Mouse (Mus musculus) hindbrain, embryonic 16.5 days (tissue): ENCODE results near the gene Mettl21a. TPM values are rescaled to one million over a fixed set of nuclear protein-coding genes. Genes with fewer than 3 reads are reported as not detected.
"Not testable (repeated sequence)": the region's sequence is repeated elsewhere in the genome, so short reads cannot be mapped to it uniquely, and the experiment has no call there.

Source experiments
- ATAC-seq: fragments of 200-750 bp; cut with Nextera tagmentation; 2 replicates; pipeline ENCODE4 v1.8.0; 2017; ENCODE audit warnings: moderate TSS enrichment, moderate library complexity
- H3K27ac ChIP-seq: fragments of 300-500 bp; sonication (generic); 2 replicates; pipeline ENCODE4 v1.5.1; 2014; ENCODE audit warnings: low read depth, mild to moderate bottlenecking, control low read depth, low read length, moderate library complexity
- H3K27me3 ChIP-seq: fragments of 300-500 bp; sonication (generic); replicated peaks from 2 replicates; pipeline ENCODE4 v1.6.1; 2014; ENCODE audit warnings: low read length; ENCODE audit not compliant: control insufficient read depth, insufficient read depth
- H3K36me3 ChIP-seq: fragments of 300-500 bp; sonication (generic); 2 replicates; pipeline ENCODE4 v1.6.1; 2014; ENCODE audit warnings: mild to moderate bottlenecking, low read length, moderate library complexity, mixed read lengths; ENCODE audit not compliant: control insufficient read depth, insufficient read depth
- H3K4me1 ChIP-seq: fragments of 300-500 bp; sonication (generic); 2 replicates; pipeline ENCODE4 v1.6.1; 2014; ENCODE audit warnings: low read depth, low read length; ENCODE audit not compliant: control insufficient read depth, insufficient read depth
- H3K4me2 ChIP-seq: fragments of 300-500 bp; sonication (generic); 2 replicates; pipeline ENCODE4 v1.6.1; 2014; ENCODE audit warnings: mild to moderate bottlenecking, low read length, control low read depth, moderate library complexity
- H3K4me3 ChIP-seq: fragments of 300-500 bp; sonication (generic); 2 replicates; pipeline ENCODE4 v1.5.1; 2014; ENCODE audit warnings: mild to moderate bottlenecking, low read length, control low read depth, moderate library complexity
- H3K9ac ChIP-seq: fragments of 300-500 bp; sonication (generic); 2 replicates; pipeline ENCODE4 v1.6.1; 2014; ENCODE audit warnings: low read depth, mild to moderate bottlenecking, control low read depth, low read length, moderate library complexity
- H3K9me3 ChIP-seq: fragments of 300-500 bp; sonication (generic); 2 replicates; pipeline ENCODE4 v1.6.1; 2014; ENCODE audit warnings: mild to moderate bottlenecking, low read length, moderate library complexity; ENCODE audit not compliant: control insufficient read depth
- WGBS: fragments of 180-500 bp; shearing (Covaris S2); extraction: QIAGEN DNeasy Blood & Tissue Kit; methylation state at CpG from one replicate; pipeline ENCODE4 v1.1.7; 2014; 5-methylcytosine and 5-hydroxymethylcytosine counted together
- polyA plus RNA-seq: library from polyadenylated mRNA; unstranded; fragments of >200 nt; fragmentation: Nextera tagmentation; extraction: Ambion mirVana; gene quantifications from 2 replicates; pipeline ENCODE4 v1.2.1, GENCODE M21; 2015

Mettl21a gene
- polyA plus RNA-seq = 17.9 TPM in 2 replicates

DNA sequence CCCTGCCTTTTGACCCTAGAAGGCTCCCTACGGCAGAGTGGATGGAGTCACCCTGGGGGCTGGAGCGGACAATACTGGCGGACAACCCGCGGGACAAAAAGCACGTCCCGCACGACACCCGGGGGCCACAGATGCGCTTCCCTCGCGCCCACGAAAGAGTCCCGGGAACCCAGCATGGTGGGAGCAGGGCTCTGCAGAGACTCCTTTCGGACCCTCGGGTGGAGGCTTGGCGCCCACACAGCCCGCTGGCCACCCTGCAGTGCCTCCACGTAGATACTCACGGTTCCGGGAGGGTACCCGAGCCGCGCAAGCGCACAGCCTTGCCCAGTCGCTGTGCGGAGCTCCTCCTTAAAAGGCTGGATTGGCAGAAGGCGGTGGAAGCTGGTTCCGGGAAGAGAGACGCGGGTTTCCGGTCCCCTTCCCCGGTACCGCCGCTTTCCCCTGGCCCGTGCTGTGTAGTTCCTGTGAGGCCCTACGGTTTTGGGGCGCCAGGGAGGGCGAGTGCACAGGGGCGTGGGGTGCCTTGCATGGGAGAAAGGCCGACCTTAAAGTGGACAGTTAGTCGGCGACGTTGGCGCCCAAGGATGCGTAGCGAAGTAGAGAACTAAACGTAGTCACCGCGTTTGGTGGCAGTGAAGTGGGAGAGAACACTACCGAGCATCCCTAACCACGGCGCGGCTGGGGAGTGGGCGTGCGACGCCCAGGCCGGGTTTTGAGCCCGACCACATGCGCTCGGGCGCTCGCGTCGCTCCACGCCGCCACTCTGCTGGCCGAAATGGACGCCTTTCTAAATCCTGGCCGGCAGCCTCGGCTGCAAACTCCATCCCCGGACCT is at the start of gene Mettl21a:
Mettl21a (minus strand) TSS at position 362 of the 834 bp plus-strand sequence.
- Histone ChIP-seq H3K36me3 (no peaks in the 10 kb centered on the region), H3K4me3 (peak within 1 kb of the TSS; percentile 80), H3K4me1 (peaks cover 14% of the 10 kb centered on the region), H3K9me3 (no peaks in the 10 kb centered on the region), H3K4me2 (peak within 1 kb of the TSS; percentile 73), H3K27me3 (no peaks in the 10 kb centered on the region), H3K27ac (peak within 1 kb of the TSS; percentile 96), H3K9ac (peak within 1 kb of the TSS; percentile 94)
- peak; percentile 98 for ATAC-seq
- under 1% methylated on average over 72 of the region's 72 CpGs for WGBS

- no peaks in the 10 kb centered on the region for H3K9me3 ChIP-seq
- H3K4me2 ChIP-seq = no peak overlapping the region
- WGBS = 74% methylated on average over 7 of the region's 7 CpGs
- no peaks in the 10 kb centered on the region for H3K27me3 ChIP-seq
- no peak for ATAC-seq
- H3K4me1 ChIP-seq = no peaks in the 10 kb centered on the region
- H3K36me3 ChIP-seq = no peaks in the 10 kb centered on the region
- H3K9ac ChIP-seq = no peak overlapping the region
- H3K4me3 ChIP-seq = no peak overlapping the region
- H3K27ac ChIP-seq = no peak overlapping the region
These were observed 41.8 kb upstream of the Mettl21a start for GRCm38 (mm10) chr1:64658876-64659275.

DNA sequence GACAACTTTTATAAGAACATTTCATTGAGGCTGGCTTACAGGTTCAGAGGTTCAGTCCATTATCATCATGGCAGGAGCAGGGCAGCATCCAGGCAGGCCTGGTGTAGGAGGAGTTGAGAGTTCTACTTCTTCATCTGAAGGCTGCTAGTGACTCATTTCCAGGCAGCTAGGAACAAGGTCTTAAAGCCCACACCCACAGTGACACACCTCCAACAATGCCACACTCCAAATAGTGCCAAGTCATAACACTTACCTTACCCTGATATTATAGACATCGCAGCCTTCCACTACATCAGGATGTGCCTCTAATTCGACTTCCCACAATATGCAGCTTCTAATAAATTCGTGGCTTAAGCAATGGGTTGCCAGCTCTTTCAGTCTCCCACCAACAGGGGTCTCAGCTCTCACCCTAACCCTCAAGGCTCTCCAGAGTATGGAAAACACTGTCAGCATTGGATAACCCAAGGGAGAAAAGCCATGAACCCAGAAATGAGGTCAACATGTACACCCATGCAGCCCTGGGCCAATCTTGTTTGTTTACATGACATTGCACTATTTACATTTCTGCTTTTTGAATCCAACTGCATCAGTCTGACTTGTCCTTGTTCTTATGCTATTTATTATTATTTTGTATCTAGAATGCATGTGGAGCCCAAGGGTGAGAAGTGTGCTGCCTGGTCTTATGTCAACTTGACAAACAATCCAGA is 39.5 kb upstream of the Mettl21a start:
- WGBS = 88% methylated on average over 3 of the region's 3 CpGs
- Histone ChIP-seq H3K27me3 (no peaks in the 10 kb centered on the region), H3K4me2 (no peak overlapping the region), H3K4me1 (no peaks in the 10 kb centered on the region), H3K36me3 (no peaks in the 10 kb centered on the region), H3K9me3 (no peaks in the 10 kb centered on the region), H3K27ac (no peak overlapping the region), H3K4me3 (no peak overlapping the region), H3K9ac (no peak overlapping the region)
- ATAC-seq = no peak

DNA sequence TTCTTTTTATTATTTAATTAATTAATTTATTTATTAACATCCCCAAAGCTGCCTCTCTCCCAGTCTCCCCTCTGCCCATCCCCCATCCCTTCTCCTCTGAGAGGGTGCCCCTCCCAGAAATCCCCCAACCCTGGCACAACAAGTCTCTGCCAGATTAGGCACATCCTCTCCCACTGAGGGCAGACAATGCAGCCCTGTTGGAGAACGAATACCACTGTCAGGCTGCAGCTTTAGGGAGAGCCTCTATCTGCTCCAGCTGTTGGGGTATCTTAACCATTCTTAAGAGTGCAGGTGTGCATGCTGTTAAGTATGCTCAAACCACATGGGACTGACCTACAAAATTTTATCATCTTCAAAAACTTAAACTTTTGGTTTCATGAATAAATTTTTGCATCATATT is 38.4 kb upstream of the Mettl21a start:
- no peaks in the 10 kb centered on the region for H3K9me3 ChIP-seq
- ATAC-seq = no peak
- H3K9ac ChIP-seq = no peak overlapping the region
- no peaks in the 10 kb centered on the region for H3K27me3 ChIP-seq
- no peak overlapping the region for H3K27ac ChIP-seq
- H3K4me2 ChIP-seq = no peak overlapping the region
- H3K36me3 ChIP-seq = no peaks in the 10 kb centered on the region
- H3K4me1 ChIP-seq = no peaks in the 10 kb centered on the region
- WGBS = 3% methylated on average over 1 of the region's 1 CpGs
- no peak overlapping the region for H3K4me3 ChIP-seq

DNA sequence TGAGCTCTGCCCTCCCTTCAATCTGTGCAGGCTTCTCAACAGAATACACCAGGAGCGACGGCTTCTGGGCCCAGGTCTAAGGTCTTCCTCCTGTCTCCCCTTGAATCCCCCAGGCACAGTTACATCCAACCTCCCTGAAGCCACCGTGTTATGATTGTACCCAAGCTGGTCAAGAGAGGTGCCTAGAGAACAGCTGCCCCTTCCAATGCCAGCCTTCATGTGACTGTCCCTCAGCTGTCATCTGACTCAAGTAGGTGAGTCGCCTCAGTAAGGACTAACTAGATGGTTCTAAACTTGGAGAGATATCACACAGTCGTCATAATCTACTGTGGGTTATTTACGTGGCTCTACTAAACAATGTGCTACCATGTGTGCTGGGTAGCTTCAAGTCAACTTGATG is 36.7 kb upstream of the Mettl21a start:
- no peak overlapping the region for H3K27ac ChIP-seq
- H3K9ac ChIP-seq = no peak overlapping the region
- H3K9me3 ChIP-seq = no peaks in the 10 kb centered on the region
- no peaks in the 10 kb centered on the region for H3K36me3 ChIP-seq
- H3K4me2 ChIP-seq = no peak overlapping the region
- H3K4me1 ChIP-seq = no peaks in the 10 kb centered on the region
- no peak overlapping the region for H3K4me3 ChIP-seq
- no peaks in the 10 kb centered on the region for H3K27me3 ChIP-seq
- 97% methylated on average over 6 of the region's 6 CpGs for WGBS
- no peak for ATAC-seq

GRCm38 (mm10) chr1:64649362-64650124 is 32.5 kb upstream of the Mettl21a start:
- no peak overlapping the region for H3K9ac ChIP-seq
- H3K9me3 ChIP-seq = no peaks in the 10 kb centered on the region
- 79% methylated on average over 11 of the region's 11 CpGs for WGBS
- no peaks in the 10 kb centered on the region for H3K36me3 ChIP-seq
- H3K4me3 ChIP-seq = no peak overlapping the region
- H3K27me3 ChIP-seq = no peaks in the 10 kb centered on the region
- no peaks in the 10 kb centered on the region for H3K4me1 ChIP-seq
- no peak overlapping the region for H3K4me2 ChIP-seq
- no peak for ATAC-seq
- no peak overlapping the region for H3K27ac ChIP-seq

DNA sequence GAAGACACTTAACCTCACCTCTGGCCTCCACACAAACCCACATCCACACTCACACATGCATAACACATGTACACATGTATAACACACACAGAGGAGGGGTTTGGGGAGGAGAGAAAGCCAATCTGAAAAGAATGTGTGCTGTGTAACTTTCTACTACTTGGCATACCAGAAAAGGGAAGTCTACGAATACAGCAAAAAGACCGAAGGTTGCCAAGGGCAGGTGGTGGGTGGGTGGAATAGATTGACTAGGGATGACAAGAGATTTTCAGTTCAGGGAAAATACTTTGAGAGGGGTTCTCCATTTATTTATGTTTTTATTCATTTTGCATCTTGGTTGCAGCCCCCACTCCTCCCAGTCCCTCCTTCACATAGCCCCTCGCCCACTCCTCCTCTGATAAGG is 27.5 kb upstream of the Mettl21a start:
- Histone ChIP-seq H3K4me2 (no peak overlapping the region), H3K27ac (no peak overlapping the region), H3K4me1 (no peaks in the 10 kb centered on the region), H3K4me3 (no peak overlapping the region), H3K27me3 (no peaks in the 10 kb centered on the region), H3K9me3 (no peaks in the 10 kb centered on the region), H3K9ac (no peak overlapping the region), H3K36me3 (no peaks in the 10 kb centered on the region)
- ATAC-seq = no peak
- 89% methylated on average over 3 of the region's 3 CpGs for WGBS

DNA sequence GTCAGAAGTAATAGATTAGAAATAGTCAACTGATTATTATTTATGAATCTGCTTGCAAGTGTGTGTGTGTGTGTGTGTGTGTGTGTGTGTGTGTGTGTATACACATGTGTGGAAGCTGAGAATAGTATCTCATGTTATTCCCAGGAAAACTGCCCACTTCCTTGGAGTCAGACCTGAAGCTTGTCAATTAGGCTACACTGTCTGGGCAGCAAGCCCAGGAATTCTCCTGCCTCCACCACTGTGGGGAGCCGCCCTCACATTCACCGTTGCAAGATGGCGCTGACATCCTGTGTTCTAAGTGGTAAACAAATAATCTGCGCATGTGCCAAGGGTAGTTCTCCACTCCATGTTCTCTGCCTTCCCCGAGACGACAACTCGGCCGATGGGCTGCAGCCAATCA is 25.5 kb upstream of the Mettl21a start:
- not testable (repeated sequence) for H3K27me3 ChIP-seq, H3K4me2 ChIP-seq, H3K9ac ChIP-seq, H3K9me3 ChIP-seq, ATAC-seq, H3K4me3 ChIP-seq, H3K4me1 ChIP-seq, H3K36me3 ChIP-seq, H3K27ac ChIP-seq
- WGBS = 92% methylated on average over 8 of the region's 8 CpGs

DNA sequence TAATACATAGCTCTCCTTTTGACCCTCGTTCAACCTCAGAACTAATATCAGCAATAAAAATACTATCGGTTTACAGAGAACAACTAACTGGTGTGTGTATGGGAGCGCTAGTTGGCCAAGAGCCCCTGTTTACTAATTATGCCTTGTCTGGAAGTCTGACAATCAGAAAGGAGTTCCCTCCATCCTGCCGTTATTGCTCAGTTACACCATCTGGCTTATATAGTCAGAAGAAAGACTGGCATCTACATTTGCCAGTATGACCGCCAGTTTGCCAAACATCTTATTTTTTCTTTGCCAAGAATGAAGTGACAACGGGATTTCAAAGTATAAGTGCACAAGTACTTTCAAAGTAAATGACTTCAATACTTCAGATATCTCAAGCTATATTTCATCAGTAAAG is 24.0 kb upstream of the Mettl21a start:
- ATAC-seq = no peak
- H3K27ac ChIP-seq = no peak overlapping the region
- 86% methylated on average over 6 of the region's 6 CpGs for WGBS

More for the DNA sequence above, 24.0 kb upstream of the Mettl21a start:
- no peak overlapping the region for H3K4me3 ChIP-seq
- H3K27me3 ChIP-seq = no peaks in the 10 kb centered on the region
- no peak overlapping the region for H3K9ac ChIP-seq
- H3K9me3 ChIP-seq = no peaks in the 10 kb centered on the region
- H3K36me3 ChIP-seq = no peaks in the 10 kb centered on the region
- no peak overlapping the region for H3K4me2 ChIP-seq
- H3K4me1 ChIP-seq = no peaks in the 10 kb centered on the region
